Mouse (Mus musculus) brain, embryonic 14.5 days (tissue): ENCODE data around the gene Scn8a. TPM values are rescaled to one million over a fixed set of nuclear protein-coding genes. Genes with fewer than 3 reads are reported as not detected.

Experiments used
- DNase-seq: peaks from one replicate; pipeline ENCODE4 v3.0.0-alpha.2; 2011; ENCODE audit warnings: low read depth
- CTCF ChIP-seq: fragments of 200-500 bp; IDR thresholded peaks from 2 replicates; pipeline ENCODE4 v1.5.1; 2012; ENCODE audit warnings: inconsistent platforms, mild to moderate bottlenecking, moderate library complexity, borderline replicate concordance; ENCODE audit not compliant: insufficient read depth, insufficient read length; ENCODE audit errors: extremely low read depth
- POLR2A ChIP-seq: fragments of 200-500 bp; IDR thresholded peaks from 2 replicates; pipeline ENCODE4 v1.6.1; 2012; ENCODE audit warnings: mild to moderate bottlenecking, inconsistent platforms, borderline replicate concordance; ENCODE audit not compliant: poor library complexity, insufficient read depth, insufficient read length, severe bottlenecking; ENCODE audit errors: extremely low read depth
- polyA plus RNA-seq: library from polyadenylated mRNA; depleted of rRNA; stranded (reverse); fragments of >200 nt; gene quantifications from 2 replicates; pipeline ENCODE4 v1.2.3, GENCODE M21; 2012

Gene Scn8a
- polyA plus RNA-seq, 1 experiment = 38.3 TPM

DNA sequence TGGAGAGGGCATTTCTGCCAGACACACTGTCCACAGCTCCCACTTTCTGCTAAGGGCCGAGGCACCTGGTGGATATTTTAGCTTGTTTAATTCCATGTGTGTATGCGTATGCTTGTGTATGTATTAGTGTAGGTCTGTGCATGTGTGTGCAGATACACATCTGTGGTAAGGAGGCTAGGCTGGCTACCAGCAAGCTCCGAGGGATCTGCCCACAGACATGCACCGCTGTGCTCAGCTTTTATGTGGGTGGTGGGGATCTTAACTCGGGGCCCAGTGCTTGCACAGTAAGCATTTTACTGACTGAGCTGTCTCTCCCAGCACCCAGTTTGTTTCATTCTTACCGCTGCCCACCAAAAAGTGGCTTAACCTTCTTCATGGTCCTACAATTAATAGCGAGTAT lies 137.6 kb downstream of the Scn8a start:
- TF ChIP-seq POLR2A (no peak), CTCF (no peak)
- no peak for DNase-seq

DNA sequence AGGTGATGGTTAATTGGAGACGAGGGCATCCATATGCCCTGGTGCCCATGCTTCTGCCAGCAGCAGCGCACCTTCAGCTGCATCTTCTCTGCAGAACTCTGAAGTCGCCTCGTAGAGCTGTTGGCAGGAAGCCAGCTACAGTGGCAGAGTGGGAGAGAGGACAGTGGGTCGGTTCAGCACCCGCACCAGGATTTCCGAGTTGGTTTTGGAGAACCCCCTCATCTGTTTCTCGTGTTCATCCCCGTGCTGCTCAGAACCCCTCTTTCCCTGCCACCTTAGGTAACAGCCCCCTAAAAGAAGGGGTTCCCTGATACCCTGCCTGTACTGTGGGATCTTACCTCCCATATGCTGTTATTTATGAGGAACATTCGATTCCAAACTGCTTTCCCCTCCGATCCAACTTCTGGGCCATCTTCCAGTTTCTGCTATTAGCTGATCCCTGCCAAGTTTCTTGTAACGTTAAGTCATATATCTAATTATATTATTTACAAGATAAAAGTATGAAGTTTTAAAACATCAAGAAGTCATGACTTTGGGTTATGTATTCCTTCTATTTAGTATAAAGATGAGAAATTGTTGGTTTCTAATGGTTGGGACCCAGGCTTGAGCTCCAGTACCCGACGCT lies 138.8 kb downstream of the Scn8a start:
- DNase-seq = peak; percentile 61
- TF ChIP-seq POLR2A (no peak), CTCF (no peak)

- no peak for DNase-seq
- TF ChIP-seq CTCF (no peak), POLR2A (no peak)
Observed at GRCm38 (mm10) chr15:101011352-101011751, 141.7 kb downstream of the Scn8a start.

DNA sequence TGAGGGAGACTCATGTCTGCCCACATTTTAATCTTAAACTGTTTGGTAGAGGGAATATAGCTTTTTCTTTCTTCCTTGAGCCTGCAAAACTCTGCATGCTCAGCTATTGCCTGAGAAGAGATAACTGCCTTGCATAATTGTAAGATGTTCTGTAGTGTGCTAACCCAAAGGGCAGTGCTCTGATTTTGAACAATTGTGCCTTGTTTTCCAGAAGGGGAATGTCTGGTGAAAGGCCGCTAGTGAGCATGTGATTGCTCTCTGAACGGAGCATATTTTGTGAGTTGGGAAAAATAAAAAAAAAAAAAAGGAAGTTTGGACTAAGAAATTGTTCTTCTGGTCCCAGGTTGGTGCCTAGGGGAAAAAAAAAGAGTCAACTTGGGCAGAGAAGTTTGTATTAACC lies 159.3 kb downstream of the Scn8a start:
- TF ChIP-seq CTCF = no peak
- no peak for TF ChIP-seq POLR2A
- no peak for DNase-seq

- DNase-seq = peak; percentile 28
- peak; percentile 51; the same call in 1 of the 2 replicates for TF ChIP-seq CTCF
- no peak for TF ChIP-seq POLR2A
Observed at GRCm38 (mm10) chr15:101039651-101040050, 170.0 kb downstream of the Scn8a start.

- DNase-seq = no peak
- TF ChIP-seq POLR2A = no peak
- TF ChIP-seq CTCF = no peak
Observed at GRCm38 (mm10) chr15:101041966-101042365, 172.3 kb downstream of the Scn8a start.

- TF ChIP-seq POLR2A = no peak
- TF ChIP-seq CTCF = peak; percentile 82
- peak; percentile 75 for DNase-seq
Observed at GRCm38 (mm10) chr15:101042613-101043012, 173.0 kb downstream of the Scn8a start.

DNA sequence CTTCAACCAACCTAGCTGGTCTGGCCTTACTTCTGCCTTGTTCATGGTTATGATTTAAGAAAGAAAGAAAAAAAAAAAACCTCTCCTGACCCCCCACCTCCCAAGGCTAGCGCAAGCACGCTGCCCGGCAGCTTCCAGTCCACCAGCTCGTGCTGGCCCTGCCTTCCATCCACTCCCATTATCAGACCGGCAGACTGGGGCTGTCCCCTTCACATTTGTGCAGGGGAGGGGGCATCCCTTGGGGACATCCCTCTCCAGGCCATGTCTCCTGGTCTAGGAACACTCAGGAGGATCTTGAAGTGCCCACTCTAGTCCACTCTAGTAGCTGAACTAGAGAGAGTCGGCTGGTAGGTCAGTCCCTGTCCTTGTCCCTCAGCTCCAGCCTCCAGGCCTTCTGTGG lies 174.9 kb downstream of the Scn8a start:
- DNase-seq = no peak
- no peak for TF ChIP-seq CTCF
- no peak for TF ChIP-seq POLR2A

DNA sequence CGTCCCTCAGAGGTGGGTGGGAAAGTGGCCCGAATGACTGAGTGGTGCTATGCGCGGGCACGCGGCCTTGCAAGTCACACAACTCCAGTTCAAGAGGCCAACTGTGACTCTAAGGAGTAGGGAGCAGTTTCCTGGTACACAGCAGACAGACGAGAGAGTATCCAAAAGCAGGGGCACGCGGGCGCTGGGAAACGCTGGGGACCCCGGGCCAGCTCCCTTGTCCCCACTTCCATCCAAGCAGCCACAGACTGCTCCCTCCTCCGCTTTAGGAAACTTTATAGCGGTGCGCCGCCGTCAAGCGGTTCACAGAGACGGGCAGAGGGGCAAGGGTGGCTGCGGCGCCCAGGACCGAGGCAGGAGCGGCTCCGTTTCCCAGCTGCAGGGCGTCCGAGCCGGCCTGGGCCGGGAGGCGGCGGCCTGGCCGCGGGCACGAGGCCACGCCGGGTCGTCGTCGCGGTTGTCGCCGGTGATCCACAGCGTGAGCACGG lies 176.4 kb downstream of the Scn8a start:
- no peak for DNase-seq
- no peak for TF ChIP-seq POLR2A
- TF ChIP-seq CTCF = no peak

DNA sequence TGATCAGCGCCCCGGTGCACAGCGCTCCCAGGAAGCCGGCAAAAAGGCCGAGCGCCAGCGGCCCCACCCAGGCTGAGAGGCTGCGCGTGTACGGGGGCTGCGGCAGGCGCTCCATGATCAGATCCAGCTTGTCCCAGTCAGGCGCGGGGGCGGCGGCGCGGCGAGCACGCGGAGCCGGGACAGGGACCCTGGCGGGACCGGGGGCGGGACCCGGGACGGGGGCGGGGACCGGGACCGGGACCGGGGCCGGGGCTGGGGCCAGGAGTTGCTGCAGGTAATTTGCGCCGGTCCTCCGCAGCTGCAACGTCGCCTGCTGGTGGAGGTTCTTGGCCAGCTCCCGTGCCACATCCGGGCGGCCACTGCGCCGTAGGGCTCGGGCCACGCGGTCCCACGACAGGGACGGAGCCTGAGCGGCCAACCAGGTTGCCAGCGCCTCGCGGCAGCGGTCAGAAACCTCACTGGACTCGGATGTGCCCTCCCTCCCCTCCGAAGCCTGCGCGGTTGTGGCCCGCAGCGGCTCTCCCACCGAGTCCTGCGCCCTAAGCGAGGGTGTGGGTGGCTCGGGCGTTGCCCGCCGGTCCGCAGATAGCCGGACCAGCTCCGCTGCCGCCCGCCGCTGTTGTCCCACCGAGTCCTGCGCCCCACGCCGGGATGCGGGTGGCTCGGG lies 177.0 kb downstream of the Scn8a start:
- TF ChIP-seq CTCF = no peak
- no peak for TF ChIP-seq POLR2A
- no peak for DNase-seq

DNA sequence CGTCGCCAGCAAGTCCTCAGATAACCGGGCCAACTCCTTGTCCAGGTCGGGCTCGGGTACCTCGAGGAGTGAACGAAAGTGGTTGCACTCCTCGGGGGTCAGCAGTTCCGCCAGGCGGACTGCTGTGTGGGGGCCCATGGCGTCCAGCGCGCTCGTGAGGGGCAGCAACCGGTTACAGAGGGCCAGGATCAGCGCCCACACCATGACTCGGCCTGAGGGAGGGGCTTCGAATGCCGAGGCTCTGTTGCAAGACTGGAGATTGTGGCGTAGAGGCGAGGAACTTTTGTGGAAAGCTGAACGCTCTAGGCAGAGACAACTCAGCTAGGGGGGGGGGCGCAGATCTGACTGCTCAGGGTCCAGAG lies 177.5 kb downstream of the Scn8a start, which contains the start of gene Gm47841:
Gm47841 (minus strand) TSS at position 204 of the 362 bp plus-strand sequence.
- TF ChIP-seq CTCF = no peak
- no peak for TF ChIP-seq POLR2A
- no peak for DNase-seq

DNA sequence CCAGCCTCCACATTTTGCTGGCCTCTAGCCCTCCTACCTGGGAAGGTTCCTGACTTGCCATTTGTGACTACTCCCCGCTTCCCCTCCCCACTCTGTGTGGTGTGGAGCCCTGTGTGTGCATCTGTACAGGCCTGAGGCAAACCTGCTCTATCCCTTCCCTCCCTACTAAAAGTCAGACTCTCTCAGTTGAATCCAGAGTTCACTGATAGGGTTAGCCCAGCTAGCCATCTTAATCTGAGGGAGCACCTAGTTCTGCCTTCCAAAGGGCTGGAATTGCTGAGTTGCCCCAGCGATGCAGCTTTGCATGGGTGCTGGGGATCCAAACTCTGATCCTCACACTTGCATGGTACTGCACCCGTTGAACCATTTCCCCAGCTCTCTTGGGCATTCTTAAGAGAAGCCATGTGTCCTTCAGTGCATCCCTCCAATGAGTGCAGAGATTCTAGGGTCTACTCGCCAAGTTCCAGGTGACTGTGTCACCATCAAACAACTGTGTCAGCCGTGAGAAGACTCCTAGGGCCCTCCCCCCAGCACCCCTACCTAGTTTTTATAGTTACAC lies 178.8 kb downstream of the Scn8a start:
- no peak for DNase-seq
- TF ChIP-seq POLR2A (no peak), CTCF (no peak)

GRCm38 (mm10) chr15:101051869-101052268 lies 182.2 kb downstream of the Scn8a start:
- DNase-seq = no peak
- TF ChIP-seq POLR2A (no peak), CTCF (no peak)

GRCm38 (mm10) chr15:101052560-101053501 lies 183.2 kb downstream of the Scn8a start:
- 0 out of 2 replicates have a peak, but pooled peaks have one; percentile 9 for TF ChIP-seq POLR2A
- peak; percentile 25; the same call in 1 of the 2 replicates for TF ChIP-seq CTCF
- DNase-seq = peak; percentile 57
